Mouse (Mus musculus) limb, embryonic 13.5 days (tissue): ENCODE measurements at regions not wholly inside any gene's neighbourhood (a gene's known extent, or its start where the extent isn't known, plus 50 kb on each side); places are given as distances from the start of the nearest gene placed in this dataset.

Experiments used
- ATAC-seq: fragments of 200-750 bp; cut with Nextera tagmentation; 2 replicates; pipeline ENCODE4 v1.8.0; 2017; ENCODE audit warnings: low read depth, moderate number of reproducible peaks, moderate TSS enrichment; ENCODE audit not compliant: low FRiP score
- H3K27ac ChIP-seq: fragments of 300-500 bp; sonication (generic); 2 replicates; pipeline ENCODE4 v1.5.1; 2015; ENCODE audit warnings: inconsistent platforms, mild to moderate bottlenecking, moderate library complexity
- H3K27me3 ChIP-seq: fragments of 300-500 bp; sonication (generic); 2 replicates; pipeline ENCODE4 v1.6.1; 2015; ENCODE audit warnings: mild to moderate bottlenecking, inconsistent platforms
- H3K36me3 ChIP-seq: fragments of 300-500 bp; sonication (generic); 2 replicates; pipeline ENCODE4 v1.6.1; 2015; ENCODE audit warnings: inconsistent platforms, mild to moderate bottlenecking, moderate library complexity
- H3K4me1 ChIP-seq: fragments of 300-500 bp; sonication (generic); 2 replicates; pipeline ENCODE4 v1.6.1; 2015; ENCODE audit warnings: inconsistent platforms
- H3K4me2 ChIP-seq: fragments of 300-500 bp; sonication (generic); replicated peaks from 2 replicates; pipeline ENCODE4 v1.6.1; 2015; ENCODE audit warnings: inconsistent platforms, mild to moderate bottlenecking, moderate library complexity
- H3K4me3 ChIP-seq: fragments of 300-500 bp; sonication (generic); 2 replicates; pipeline ENCODE4 v1.5.1; 2015; ENCODE audit warnings: moderate library complexity, mild to moderate bottlenecking, inconsistent platforms
- H3K9ac ChIP-seq: fragments of 300-500 bp; sonication (generic); 2 replicates; pipeline ENCODE4 v1.6.1; 2015; ENCODE audit warnings: mild to moderate bottlenecking, inconsistent platforms
- H3K9me3 ChIP-seq: fragments of 300-500 bp; sonication (generic); 2 replicates; pipeline ENCODE4 v1.6.1; 2016; ENCODE audit warnings: inconsistent platforms
- WGBS: fragments of 180-500 bp; shearing (Covaris S2); methylation state at CpG from one replicate; pipeline ENCODE4 v1.1.7; 2015; 5-methylcytosine and 5-hydroxymethylcytosine counted together

GRCm38 (mm10) chr4:62821288-62821687 is 144.1 kb upstream of the Zfp618 start:
- H3K27me3 ChIP-seq, result no peaks in the 10 kb centered on the region
- no peak for ATAC-seq
- H3K4me3 ChIP-seq, result no peak overlapping the region
- no peak overlapping the region for H3K27ac ChIP-seq
- no peaks in the 10 kb centered on the region for H3K9me3 ChIP-seq
- peaks cover 29% of the 10 kb centered on the region for H3K4me1 ChIP-seq
- 35% methylated on average over 2 of the region's 2 CpGs for WGBS
- no peaks in the 10 kb centered on the region for H3K36me3 ChIP-seq
- no peak overlapping the region for H3K9ac ChIP-seq
- H3K4me2 ChIP-seq, result no peak overlapping the region

- Histone ChIP-seq H3K27me3 (no peaks in the 10 kb centered on the region), H3K27ac (no peak overlapping the region), H3K4me2 (no peak overlapping the region), H3K9ac (no peak overlapping the region), H3K9me3 (no peaks in the 10 kb centered on the region), H3K36me3 (no peaks in the 10 kb centered on the region), H3K4me3 (no peak overlapping the region), H3K4me1 (peaks cover 29% of the 10 kb centered on the region)
- no peak for ATAC-seq
- WGBS, result 40% methylated on average over 7 of the region's 7 CpGs
Measured at GRCm38 (mm10) chr4:62822568-62822967, 142.8 kb upstream of the Zfp618 start.

GRCm38 (mm10) chr4:62823082-62823481 is 142.3 kb upstream of the Zfp618 start:
- Histone ChIP-seq H3K9me3 (no peaks in the 10 kb centered on the region), H3K9ac (no peak overlapping the region), H3K36me3 (no peaks in the 10 kb centered on the region), H3K4me3 (no peak overlapping the region), H3K4me2 (no peak overlapping the region), H3K27ac (peak overlapping the region; percentile 52; the same call in 1 of the 2 replicates), H3K4me1 (peaks cover 29% of the 10 kb centered on the region), H3K27me3 (no peaks in the 10 kb centered on the region)
- WGBS, result 74% methylated on average over 7 of the region's 7 CpGs
- ATAC-seq, result no peak

- peak; percentile 54; the same call in 1 of the 2 replicates for ATAC-seq
- Histone ChIP-seq H3K9me3 (no peaks in the 10 kb centered on the region), H3K27ac (peak overlapping the region; percentile 53; the same call in 1 of the 2 replicates), H3K27me3 (no peaks in the 10 kb centered on the region), H3K9ac (no peak overlapping the region), H3K36me3 (no peaks in the 10 kb centered on the region), H3K4me1 (peaks cover 29% of the 10 kb centered on the region), H3K4me2 (no peak overlapping the region), H3K4me3 (no peak overlapping the region)
- 30% methylated on average over 9 of the region's 9 CpGs for WGBS
Measured at GRCm38 (mm10) chr4:62823555-62824250, 141.7 kb upstream of the Zfp618 start.

- H3K9me3 ChIP-seq, result no peaks in the 10 kb centered on the region
- 0 out of 2 replicates have a peak overlapping the region, but pooled peaks have one; percentile 53 for H3K27ac ChIP-seq
- no peak overlapping the region for H3K4me3 ChIP-seq
- H3K27me3 ChIP-seq, result no peaks in the 10 kb centered on the region
- no peak overlapping the region for H3K9ac ChIP-seq
- H3K36me3 ChIP-seq, result no peaks in the 10 kb centered on the region
- peaks cover 29% of the 10 kb centered on the region for H3K4me1 ChIP-seq
- H3K4me2 ChIP-seq, result no peak overlapping the region
- 47% methylated on average over 10 of the region's 10 CpGs for WGBS
- ATAC-seq, result no peak
Measured at GRCm38 (mm10) chr4:62824581-62824980, 140.8 kb upstream of the Zfp618 start.

- Histone ChIP-seq H3K27ac (peak overlapping the region; percentile 78), H3K36me3 (no peaks in the 10 kb centered on the region), H3K9me3 (no peaks in the 10 kb centered on the region), H3K27me3 (no peaks in the 10 kb centered on the region), H3K9ac (no peak overlapping the region), H3K4me3 (no peak overlapping the region), H3K4me1 (peaks cover 29% of the 10 kb centered on the region), H3K4me2 (no peak overlapping the region)
- no peak for ATAC-seq
- 63% methylated on average over 5 of the region's 5 CpGs for WGBS
Measured at GRCm38 (mm10) chr4:62825256-62825655, 140.1 kb upstream of the Zfp618 start.

GRCm38 (mm10) chr4:62828963-62829362 is 136.4 kb upstream of the Zfp618 start:
- no peaks in the 10 kb centered on the region for H3K27me3 ChIP-seq
- no peaks in the 10 kb centered on the region for H3K9me3 ChIP-seq
- ATAC-seq, result no peak

GRCm38 (mm10) chr4:62833944-62834343 is 131.4 kb upstream of the Zfp618 start:
- ATAC-seq, result no peak
- Histone ChIP-seq H3K27me3 (no peaks in the 10 kb centered on the region), H3K36me3 (no peaks in the 10 kb centered on the region), H3K4me2 (peak overlapping the region; percentile 17; the same call in 1 of the 2 replicates), H3K27ac (no peak overlapping the region), H3K4me1 (peaks cover 5% of the 10 kb centered on the region), H3K4me3 (no peak overlapping the region), H3K9me3 (no peaks in the 10 kb centered on the region), H3K9ac (no peak overlapping the region)
- WGBS, result 13% methylated on average over 7 of the region's 7 CpGs

More at GRCm38 (mm10) chr4:62828963-62829362, 136.4 kb upstream of the Zfp618 start:
- H3K4me2 ChIP-seq, result no peak overlapping the region
- no peaks in the 10 kb centered on the region for H3K36me3 ChIP-seq
- H3K4me1 ChIP-seq, result peaks cover 18% of the 10 kb centered on the region
- no peak overlapping the region for H3K9ac ChIP-seq
- 68% methylated on average over 7 of the region's 7 CpGs for WGBS
- H3K27ac ChIP-seq, result no peak overlapping the region
- H3K4me3 ChIP-seq, result no peak overlapping the region

GRCm38 (mm10) chr4:62836875-62837274 is 128.5 kb upstream of the Zfp618 start:
- H3K4me1 ChIP-seq, result peaks cover 5% of the 10 kb centered on the region
- no peaks in the 10 kb centered on the region for H3K36me3 ChIP-seq
- ATAC-seq, result no peak
- H3K27ac ChIP-seq, result no peak overlapping the region
- no peaks in the 10 kb centered on the region for H3K9me3 ChIP-seq
- H3K27me3 ChIP-seq, result no peaks in the 10 kb centered on the region
- H3K4me3 ChIP-seq, result no peak overlapping the region
- H3K4me2 ChIP-seq, result no peak overlapping the region
- 51% methylated on average over 6 of the region's 6 CpGs for WGBS
- no peak overlapping the region for H3K9ac ChIP-seq

- Histone ChIP-seq H3K4me2 (no peak overlapping the region), H3K4me1 (no peaks in the 10 kb centered on the region; the same call in 1 of the 2 replicates), H3K27ac (no peak overlapping the region), H3K9me3 (no peaks in the 10 kb centered on the region), H3K36me3 (no peaks in the 10 kb centered on the region), H3K9ac (no peak overlapping the region), H3K27me3 (no peaks in the 10 kb centered on the region), H3K4me3 (no peak overlapping the region)
- WGBS, result 80% methylated on average over 5 of the region's 5 CpGs
- ATAC-seq, result no peak
Measured at GRCm38 (mm10) chr4:62850526-62850925, 114.8 kb upstream of the Zfp618 start.

GRCm38 (mm10) chr4:62853335-62853734 is 112.0 kb upstream of the Zfp618 start:
- Histone ChIP-seq H3K9ac (no peak overlapping the region), H3K27me3 (no peaks in the 10 kb centered on the region), H3K4me1 (no peaks in the 10 kb centered on the region), H3K9me3 (no peaks in the 10 kb centered on the region), H3K4me3 (no peak overlapping the region), H3K27ac (no peak overlapping the region), H3K4me2 (no peak overlapping the region), H3K36me3 (no peaks in the 10 kb centered on the region)
- no peak for ATAC-seq
- 87% methylated on average over 1 of the region's 1 CpGs for WGBS

- no peaks in the 10 kb centered on the region for H3K4me1 ChIP-seq
- H3K4me3 ChIP-seq, result no peak overlapping the region
- ATAC-seq, result no peak
- H3K36me3 ChIP-seq, result no peaks in the 10 kb centered on the region
- 57% methylated on average over 3 of the region's 3 CpGs for WGBS
- no peak overlapping the region for H3K4me2 ChIP-seq
- no peaks in the 10 kb centered on the region for H3K27me3 ChIP-seq
- no peak overlapping the region for H3K9ac ChIP-seq
- no peaks in the 10 kb centered on the region for H3K9me3 ChIP-seq
- H3K27ac ChIP-seq, result no peak overlapping the region
Measured at GRCm38 (mm10) chr4:62856406-62856805, 109.0 kb upstream of the Zfp618 start.

GRCm38 (mm10) chr4:62862756-62863155 is 102.6 kb upstream of the Zfp618 start:
- no peak for ATAC-seq
- Histone ChIP-seq H3K27me3 (no peaks in the 10 kb centered on the region), H3K36me3 (no peaks in the 10 kb centered on the region), H3K4me2 (no peak overlapping the region), H3K4me3 (no peak overlapping the region), H3K9me3 (no peaks in the 10 kb centered on the region), H3K27ac (no peak overlapping the region), H3K9ac (no peak overlapping the region), H3K4me1 (no peaks in the 10 kb centered on the region)
- WGBS, result 93% methylated on average over 3 of the region's 3 CpGs
